Mouse (Mus musculus) c-Kit-positive CD71-positive TER-119-negative erythroid progenitor cells, embryonic 14.5 days (primary cell): ENCODE data around the gene Rhot2.

Source experiments
- DNase-seq: peaks from one replicate; pipeline ENCODE4 v3.0.0-alpha.2; 2013; ENCODE audit warnings: low read depth

The Rhot2 gene

DNA sequence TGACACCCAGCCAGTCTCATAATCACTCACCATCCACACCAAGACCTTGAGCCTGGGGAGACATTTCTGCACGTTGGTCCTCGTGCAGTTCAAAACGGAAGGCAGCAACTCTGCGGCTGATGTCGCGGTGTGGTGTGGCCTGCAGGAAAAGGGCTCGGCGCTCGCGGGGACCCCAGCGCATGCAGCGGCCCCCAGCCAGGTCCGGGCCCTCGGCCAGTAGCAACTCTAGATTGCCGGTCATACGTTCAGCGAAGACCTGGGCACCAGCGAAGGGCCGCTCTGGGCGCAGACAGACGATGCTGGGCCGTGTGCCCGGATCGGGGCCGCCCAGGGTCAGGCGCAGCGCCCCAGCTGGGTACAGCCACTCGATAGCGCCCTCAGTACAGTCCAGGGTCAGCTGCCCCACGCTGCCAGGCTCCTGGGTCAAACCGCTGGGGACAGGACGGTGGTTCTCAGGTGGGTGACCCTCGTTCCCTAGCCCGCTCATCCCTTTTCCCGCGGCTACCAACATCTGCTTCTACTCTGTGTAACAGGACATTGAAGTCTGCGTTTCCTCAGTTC, 48.4 kb downstream of the Rhot2 start:
- no peak for DNase-seq

- no peak for DNase-seq
Measured at GRCm38 (mm10) chr17:25795609-25796092, 49.0 kb downstream of the Rhot2 start, which contains the start of gene AC134908.4. AC134908.4 (minus strand) TSS chr17:25795659.

- no peak for DNase-seq
Measured at GRCm38 (mm10) chr17:25794998-25795397, 49.7 kb downstream of the Rhot2 start.

DNA sequence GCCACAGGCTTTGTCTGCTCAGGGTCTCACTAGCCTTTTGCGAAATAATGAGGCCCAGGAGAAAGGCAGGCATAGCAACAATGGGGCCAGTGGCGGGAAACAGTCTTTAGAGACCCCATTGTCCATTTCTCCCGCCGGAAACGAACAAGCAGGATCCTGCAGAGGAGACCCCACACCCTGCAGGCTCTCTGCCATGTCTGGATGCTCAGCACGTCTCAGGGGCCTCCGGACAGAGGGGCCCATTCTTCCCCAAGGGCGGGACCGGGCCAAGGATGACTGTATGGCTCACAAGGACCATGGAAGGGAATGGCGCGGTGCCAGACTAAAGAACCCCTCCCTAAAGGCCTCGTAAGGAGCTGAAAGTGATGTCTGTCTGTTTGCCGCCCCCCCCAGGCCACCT, 50.5 kb downstream of the Rhot2 start:
- DNase-seq: no peak

DNA sequence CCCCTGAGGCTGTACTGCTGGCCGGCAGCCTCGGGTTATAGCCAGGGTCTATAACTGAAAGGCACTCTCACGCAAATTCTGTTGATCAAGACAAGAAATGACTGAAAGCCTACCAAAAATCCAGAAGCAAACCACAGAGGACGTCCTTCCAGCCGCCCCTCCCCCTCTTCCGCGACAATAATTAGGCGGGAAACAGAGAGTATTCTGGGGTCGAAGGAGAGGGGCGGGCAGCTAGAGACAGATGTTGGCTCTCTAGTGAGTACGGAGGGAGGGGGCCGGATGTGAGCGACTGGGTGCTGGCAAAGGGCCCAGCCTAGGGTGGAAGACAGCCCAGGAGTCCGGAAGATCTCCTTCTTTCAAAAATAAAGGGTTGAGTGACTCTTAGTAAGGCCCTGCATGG, 52.0 kb downstream of the Rhot2 start, which contains the start of gene Fam173a:
TSS of gene Fam173a (minus strand) at position 287 of the 400 bp plus-strand sequence.
- DNase-seq: peak; percentile 46

- DNase-seq: peak; percentile 82
Measured at GRCm38 (mm10) chr17:25791843-25792527, 52.7 kb downstream of the Rhot2 start.

- no peak for DNase-seq
Measured at GRCm38 (mm10) chr17:25791320-25791842, 53.3 kb downstream of the Rhot2 start.
